Mouse (Mus musculus): ENCODE measurements at regions not wholly inside any gene's neighbourhood (a gene's known extent, or its start where the extent isn't known, plus 50 kb on each side); places are given as distances from the start of the nearest gene placed in this dataset.
A peak's percentile ranks its signal among the peaks of the same experiment; 100 is the strongest.

DNA sequence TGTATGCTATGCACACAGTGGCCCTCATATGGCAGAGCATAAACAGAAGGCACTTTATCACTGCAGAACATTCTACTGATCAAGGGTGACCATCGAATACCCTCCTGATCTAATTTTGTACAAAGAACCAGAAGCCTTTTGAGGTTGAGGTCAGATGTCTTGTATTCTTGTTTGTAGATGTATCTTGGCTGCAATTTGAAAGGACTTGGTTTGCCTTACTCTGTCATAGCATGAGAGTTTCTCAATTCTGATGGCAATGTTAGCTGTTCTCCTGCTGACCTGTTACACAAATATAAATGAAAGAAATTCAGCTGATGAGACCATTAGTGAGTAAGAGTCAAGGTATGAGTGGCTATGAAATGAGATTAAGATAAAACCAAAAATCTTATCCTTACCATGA lies 199.1 kb upstream of the Aldoart1 start:
- no peak for DNase-seq (ENCODE audit: low read depth)

DNA sequence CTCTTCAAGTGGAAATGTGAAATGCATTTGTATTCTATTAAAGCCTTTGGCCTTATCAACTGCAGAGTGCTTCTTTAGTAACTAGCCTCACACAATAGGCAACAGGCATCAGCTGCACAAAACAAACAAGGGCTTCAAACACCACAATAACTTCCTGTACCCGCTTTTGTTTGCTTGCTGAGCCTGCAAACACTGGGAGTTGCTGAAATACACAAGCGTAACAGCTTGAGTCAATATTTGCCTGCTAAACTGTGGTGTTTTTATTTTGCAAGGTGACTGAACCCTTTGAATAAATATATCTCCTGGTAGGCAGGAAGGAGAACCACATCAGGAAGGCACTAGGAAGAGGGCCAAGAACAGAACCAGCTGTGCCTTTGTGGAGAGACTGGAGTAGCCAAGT lies 195.4 kb upstream of the Aldoart1 start:
- no peak for DNase-seq (ENCODE audit: low read depth)

GRCm38 (mm10) chr4:73044356-73044755 lies 191.9 kb upstream of the Aldoart1 start:
- no peak for DNase-seq (ENCODE audit: low read depth)

DNA sequence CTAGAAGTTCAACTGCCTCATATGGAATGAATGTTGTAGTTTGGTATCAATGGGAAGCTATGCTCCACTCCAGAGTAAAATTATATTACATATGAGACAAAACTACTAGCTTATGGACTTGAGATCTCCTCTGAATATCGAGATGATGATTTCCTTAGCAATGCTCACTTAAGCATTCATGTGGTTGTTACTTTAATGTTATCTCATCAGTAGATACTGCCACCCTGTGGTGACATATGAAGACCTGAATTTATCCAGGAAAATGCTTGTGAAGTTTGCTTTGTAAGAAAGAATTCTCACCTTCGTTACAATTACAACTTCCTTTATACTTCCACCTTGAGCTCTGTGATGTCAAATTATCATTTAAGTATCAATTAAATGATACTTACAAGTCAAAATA lies 190.2 kb upstream of the Aldoart1 start:
- DNase-seq (ENCODE audit: low read depth): peak; percentile 60

- no peak for DNase-seq (ENCODE audit: low read depth)
These were observed 189.1 kb upstream of the Aldoart1 start for GRCm38 (mm10) chr4:73041486-73041885.

- DNase-seq (ENCODE audit: low read depth): no peak
These were observed 145.3 kb upstream of the Aldoart1 start for GRCm38 (mm10) chr4:72997686-72998085.

DNA sequence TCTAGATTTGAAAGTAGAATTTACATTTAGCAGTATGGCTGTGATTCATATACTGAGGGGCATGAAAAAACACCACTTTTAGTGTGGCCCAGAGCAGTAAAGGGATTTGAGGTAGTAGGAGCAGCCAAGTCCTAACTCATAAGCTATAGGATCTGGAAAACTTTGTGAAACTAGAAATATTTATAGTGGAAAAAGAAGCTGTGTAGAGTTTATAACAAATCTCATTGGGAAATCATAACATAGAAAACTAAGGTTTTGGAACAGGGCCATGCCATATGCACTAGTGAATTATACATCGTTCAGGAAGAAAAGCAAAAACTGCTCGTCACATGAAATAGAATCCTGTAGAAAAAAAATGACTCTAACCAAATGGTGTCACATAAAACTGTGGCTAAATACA lies 143.7 kb upstream of the Aldoart1 start:
- no peak for DNase-seq (ENCODE audit: low read depth)

DNA sequence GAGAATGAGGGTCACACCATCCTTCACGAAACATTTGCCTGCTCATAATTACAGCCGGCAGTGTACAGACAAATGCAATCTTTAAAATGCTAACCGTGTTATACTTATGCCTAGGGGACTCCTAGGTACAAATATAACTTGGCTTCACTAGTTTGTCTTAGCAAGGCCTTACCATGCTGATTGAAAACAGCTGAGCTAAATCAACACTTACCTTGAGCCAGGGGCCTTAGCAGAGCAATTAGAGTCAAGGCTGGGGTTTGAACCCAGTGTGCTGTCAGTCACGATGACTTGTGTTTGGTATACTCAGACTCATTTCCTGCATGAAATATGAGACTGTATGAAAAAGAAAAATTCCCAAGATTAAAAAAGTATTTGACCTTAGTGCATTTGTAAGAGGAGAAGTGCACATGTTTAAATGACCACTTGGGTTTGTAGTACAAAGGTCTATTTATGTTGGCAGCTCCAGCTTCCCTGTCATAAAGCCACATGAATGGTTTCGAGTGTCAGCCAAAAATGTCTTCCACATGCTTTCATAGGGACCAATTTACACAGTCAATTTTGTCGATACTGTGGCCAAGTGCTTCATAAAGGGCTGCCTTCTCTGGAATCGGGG lies 94.0 kb upstream of the Aldoart1 start:
- peak; percentile 47 for DNase-seq (ENCODE audit: low read depth)

- DNase-seq (ENCODE audit: low read depth): no peak
These were observed 71.0 kb upstream of the Aldoart1 start for GRCm38 (mm10) chr4:72923396-72923795.

GRCm38 (mm10) chr4:72914991-72915390 lies 62.6 kb upstream of the Aldoart1 start:
- DNase-seq (ENCODE audit: low read depth): no peak
